Mouse (Mus musculus): Measurements from ENCODE around the gene Myzap. TPM values are rescaled to one million over a fixed set of nuclear protein-coding genes. Genes with fewer than 3 reads are reported as not detected.

Myzap gene
- polyA plus RNA-seq, 1 experiment, result 2.7 TPM

- no peak for TF ChIP-seq POLR2A (IDR thresholded peaks at IDR 0.05; ENCODE audit: insufficient read depth, low read length)
- no peak for TF ChIP-seq EP300 (IDR thresholded peaks at IDR 0.05; ENCODE audit: insufficient read depth, low read depth, low read length)
- TF ChIP-seq CTCF (IDR thresholded peaks at IDR 0.05; ENCODE audit: low read depth, low read length), result no peak
Measured at GRCm38 (mm10) chr9:71513566-71513965, 78.6 kb downstream of the Myzap start.

DNA sequence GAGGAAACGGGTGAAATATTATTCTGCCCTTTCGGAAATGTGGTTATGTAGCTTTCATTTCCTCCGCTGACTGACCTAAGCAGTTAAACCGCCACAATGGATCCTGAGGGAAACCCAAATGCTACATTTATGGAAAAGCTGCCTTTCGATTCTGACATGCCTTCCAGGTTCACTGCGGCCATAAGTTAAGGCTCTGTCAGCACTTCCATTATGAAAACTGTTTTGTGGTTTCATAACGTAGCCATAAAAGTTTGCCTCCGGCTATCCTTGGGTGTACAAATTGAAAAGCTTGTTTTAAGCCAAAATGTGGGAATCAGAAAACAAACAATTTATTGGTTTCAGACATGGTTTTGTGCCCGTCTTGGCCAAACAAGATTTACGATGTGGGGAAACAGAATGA lies 79.3 kb downstream of the Myzap start:
- Histone ChIP-seq H3K27me3 (ENCODE audit: control insufficient read depth, insufficient read depth, low read length, poor library complexity, severe bottlenecking) (no peaks in the 10 kb centered on the region), H3K9me3 (replicated peaks; ENCODE audit: control insufficient read depth, insufficient read depth, low read length, poor library complexity, severe bottlenecking) (no peaks in the 10 kb centered on the region), H3K9ac (ENCODE audit: low read depth, poor library complexity, severe bottlenecking) (no peak overlapping the region), H3K27ac (ENCODE audit: insufficient read depth, low read length) (no peak overlapping the region), H3K4me1 (ENCODE audit: control insufficient read depth, insufficient read depth, low read length) (no peaks in the 10 kb centered on the region), H3K36me3 (ENCODE audit: control insufficient read depth, insufficient read depth, low read length, poor library complexity, severe bottlenecking) (no peaks in the 10 kb centered on the region), H3K4me3 (ENCODE audit: low read depth, low read length) (no peak overlapping the region)
- TF ChIP-seq POLR2A (IDR thresholded peaks at IDR 0.05; ENCODE audit: insufficient read depth, low read length), result no peak
- TF ChIP-seq CTCF (IDR thresholded peaks at IDR 0.05; ENCODE audit: low read depth, low read length), result no peak
- no peak for TF ChIP-seq EP300 (IDR thresholded peaks at IDR 0.05; ENCODE audit: insufficient read depth, low read depth, low read length)

More at GRCm38 (mm10) chr9:71513566-71513965, 78.6 kb downstream of the Myzap start:
- Histone ChIP-seq H3K4me3 (ENCODE audit: low read depth, low read length) (no peak overlapping the region), H3K36me3 (ENCODE audit: control insufficient read depth, insufficient read depth, low read length, poor library complexity, severe bottlenecking) (no peaks in the 10 kb centered on the region), H3K27me3 (ENCODE audit: control insufficient read depth, insufficient read depth, low read length, poor library complexity, severe bottlenecking) (no peaks in the 10 kb centered on the region), H3K9me3 (replicated peaks; ENCODE audit: control insufficient read depth, insufficient read depth, low read length, poor library complexity, severe bottlenecking) (no peaks in the 10 kb centered on the region), H3K4me1 (ENCODE audit: control insufficient read depth, insufficient read depth, low read length) (no peaks in the 10 kb centered on the region), H3K9ac (ENCODE audit: low read depth, poor library complexity, severe bottlenecking) (no peak overlapping the region), H3K27ac (ENCODE audit: insufficient read depth, low read length) (no peak overlapping the region)

DNA sequence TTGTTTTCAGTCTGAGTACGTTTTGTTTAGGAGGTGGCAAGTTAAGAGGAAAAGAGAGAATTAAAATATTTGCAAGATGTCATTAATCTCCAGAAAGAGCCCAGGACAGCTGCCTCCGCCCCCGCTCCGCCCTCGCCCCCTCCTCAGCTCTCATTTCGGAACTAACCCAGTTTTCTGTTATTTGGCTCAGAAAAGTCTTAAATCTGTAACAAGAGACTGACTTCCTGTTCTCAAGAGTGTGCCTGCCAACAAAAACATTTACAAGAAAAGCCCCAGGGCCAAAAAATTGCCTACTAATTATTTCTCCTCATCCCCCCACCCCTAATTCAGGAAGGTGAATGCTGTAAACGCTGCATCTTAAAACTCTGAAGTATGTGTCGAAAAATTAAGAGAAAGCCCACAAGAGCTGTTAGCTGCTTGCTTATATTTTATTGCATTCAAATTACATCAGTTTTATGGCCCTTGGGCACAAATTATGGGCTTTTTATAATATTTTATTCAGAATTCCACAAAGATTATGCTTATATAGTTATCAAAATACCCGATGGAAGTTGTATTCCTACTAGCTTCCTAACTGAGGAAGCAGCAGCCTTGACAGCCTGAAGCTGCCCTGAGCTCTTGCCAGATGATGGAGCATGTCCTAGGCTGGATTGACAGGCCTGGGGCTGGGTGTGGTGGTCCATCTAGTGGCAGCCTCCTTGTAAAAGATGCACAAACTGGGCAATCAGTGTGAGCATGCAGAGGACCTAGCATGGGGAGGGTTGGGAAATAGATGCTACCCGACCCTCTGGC lies 93.6 kb downstream of the Myzap start:
- no peak overlapping the region for H3K27ac ChIP-seq (ENCODE audit: insufficient read depth, low read length)
- H3K36me3 ChIP-seq (ENCODE audit: control insufficient read depth, insufficient read depth, low read length, poor library complexity, severe bottlenecking), result no peaks in the 10 kb centered on the region
- peak; percentile 22 for TF ChIP-seq CTCF (IDR thresholded peaks at IDR 0.05; ENCODE audit: low read depth, low read length)
- no peak for TF ChIP-seq POLR2A (IDR thresholded peaks at IDR 0.05; ENCODE audit: insufficient read depth, low read length)
- no peak for TF ChIP-seq EP300 (IDR thresholded peaks at IDR 0.05; ENCODE audit: insufficient read depth, low read depth, low read length)
- no peaks in the 10 kb centered on the region for H3K9me3 ChIP-seq (replicated peaks; ENCODE audit: control insufficient read depth, insufficient read depth, low read length, poor library complexity, severe bottlenecking)
- 0 out of 2 replicates have a peak, but pooled peaks cover 1% of the 10 kb centered on the region for H3K27me3 ChIP-seq (ENCODE audit: control insufficient read depth, insufficient read depth, low read length, poor library complexity, severe bottlenecking)
- peaks cover 1% of the 10 kb centered on the region for H3K4me1 ChIP-seq (ENCODE audit: control insufficient read depth, insufficient read depth, low read length)
- no peak overlapping the region for H3K4me3 ChIP-seq (ENCODE audit: low read depth, low read length)
- H3K9ac ChIP-seq (ENCODE audit: low read depth, poor library complexity, severe bottlenecking), result no peak overlapping the region

DNA sequence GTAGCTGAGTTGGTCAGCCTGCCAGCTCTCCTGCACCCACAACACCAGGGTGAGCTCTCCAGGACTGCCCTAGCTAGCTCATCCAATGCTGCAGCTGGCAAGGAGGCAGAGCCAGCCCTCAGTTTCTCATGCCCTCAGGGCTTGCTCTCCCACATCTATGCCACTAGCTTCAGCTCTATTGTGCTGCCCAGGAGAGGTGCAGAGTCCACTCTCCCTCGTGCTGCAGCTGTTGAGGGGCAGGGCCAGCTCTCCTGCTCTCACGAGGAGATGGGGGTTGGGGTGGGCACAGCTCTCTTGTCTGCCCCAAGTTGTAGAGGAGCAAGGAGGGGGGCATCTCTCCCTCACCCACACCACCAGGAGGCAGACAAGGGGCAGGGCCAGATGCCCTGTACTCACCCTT lies 95.5 kb downstream of the Myzap start:
- Histone ChIP-seq H3K4me3 (ENCODE audit: low read depth, low read length) (no peak overlapping the region), H3K27ac (ENCODE audit: insufficient read depth, low read length) (no peak overlapping the region), H3K9me3 (replicated peaks; ENCODE audit: control insufficient read depth, insufficient read depth, low read length, poor library complexity, severe bottlenecking) (no peaks in the 10 kb centered on the region), H3K27me3 (ENCODE audit: control insufficient read depth, insufficient read depth, low read length, poor library complexity, severe bottlenecking) (no peaks in the 10 kb centered on the region), H3K4me1 (ENCODE audit: control insufficient read depth, insufficient read depth, low read length) (peaks cover 5% of the 10 kb centered on the region), H3K36me3 (ENCODE audit: control insufficient read depth, insufficient read depth, low read length, poor library complexity, severe bottlenecking) (no peaks in the 10 kb centered on the region), H3K9ac (ENCODE audit: low read depth, poor library complexity, severe bottlenecking) (no peak overlapping the region)
- TF ChIP-seq POLR2A (IDR thresholded peaks at IDR 0.05; ENCODE audit: insufficient read depth, low read length) (no peak), CTCF (IDR thresholded peaks at IDR 0.05; ENCODE audit: low read depth, low read length) (no peak), EP300 (IDR thresholded peaks at IDR 0.05; ENCODE audit: insufficient read depth, low read depth, low read length) (no peak)

GRCm38 (mm10) chr9:71493771-71494170 lies 98.4 kb downstream of the Myzap start:
- Histone ChIP-seq H3K27ac (ENCODE audit: insufficient read depth, low read length) (peak overlapping the region; percentile 3), H3K27me3 (ENCODE audit: control insufficient read depth, insufficient read depth, low read length, poor library complexity, severe bottlenecking) (no peaks in the 10 kb centered on the region), H3K36me3 (ENCODE audit: control insufficient read depth, insufficient read depth, low read length, poor library complexity, severe bottlenecking) (no peaks in the 10 kb centered on the region), H3K9me3 (replicated peaks; ENCODE audit: control insufficient read depth, insufficient read depth, low read length, poor library complexity, severe bottlenecking) (0 out of 2 replicates have a peak, but pooled peaks cover 2% of the 10 kb centered on the region), H3K4me3 (ENCODE audit: low read depth, low read length) (no peak overlapping the region), H3K9ac (ENCODE audit: low read depth, poor library complexity, severe bottlenecking) (peak overlapping the region; percentile 88), H3K4me1 (ENCODE audit: control insufficient read depth, insufficient read depth, low read length) (peaks cover 5% of the 10 kb centered on the region)
- TF ChIP-seq CTCF (IDR thresholded peaks at IDR 0.05; ENCODE audit: low read depth, low read length) (no peak), EP300 (IDR thresholded peaks at IDR 0.05; ENCODE audit: insufficient read depth, low read depth, low read length) (no peak), POLR2A (IDR thresholded peaks at IDR 0.05; ENCODE audit: insufficient read depth, low read length) (no peak)
